ENCODE assay signal across 10 mouse cellular contexts in the genomic region with DNA sequence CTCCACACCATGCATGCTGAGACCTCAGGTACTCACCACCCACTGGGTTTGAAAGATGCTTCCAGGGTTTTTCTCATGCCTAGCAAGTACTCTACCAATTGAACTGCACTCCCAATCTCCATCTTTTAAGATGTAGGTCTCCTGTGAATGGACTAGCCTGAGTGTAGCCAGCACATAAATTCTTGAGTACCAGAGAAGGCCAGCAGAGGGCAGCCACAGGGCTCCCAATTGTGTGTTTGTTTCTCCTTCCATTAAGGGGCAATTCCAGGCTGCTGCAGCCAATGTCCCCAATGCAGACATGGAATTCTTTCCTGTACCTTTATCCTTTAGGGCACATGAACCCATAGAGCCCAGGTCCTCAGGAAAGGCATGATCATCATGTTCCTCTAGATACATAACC. TPM values are rescaled to one million over a fixed set of nuclear protein-coding genes. Genes with fewer than 3 reads are reported as not detected.
DNase-seq lines count a peak whose midpoint lies in the region; ATAC-seq and TF ChIP-seq lines count a peak whose summit lies in the region.
"Had no signal": no experiment of that assay in that cellular context is flagged by ENCODE, and none has a peak within 500 bp of the region (broad histone marks: within the 10 kb centered on the region; RNA-seq: fewer than 3 reads in every experiment).

No protein-coding gene starts in this region.

- POLR2A ChIA-PET in Patski (lab: Charles Lee) = no interaction called here

- no peaks in the 10 kb centered on the region for H3K36me3 ChIP-seq in forebrain, postnatal 0 days (ENCODE audit: insufficient read depth)
- H3K36me3 ChIP-seq in limb, embryonic 10.5 days = no peaks in the 10 kb centered on the region
- H3K36me3 ChIP-seq: heart, embryonic 13.5 days had no signal

- H3K9me3 ChIP-seq in forebrain, postnatal 0 days (ENCODE audit: low read length) = no peaks in the 10 kb centered on the region
- no peaks in the 10 kb centered on the region for H3K9me3 ChIP-seq in limb, embryonic 10.5 days (replicated peaks)
- H3K9me3 ChIP-seq: heart, embryonic 13.5 days had no signal

- peak; percentile 25 to 77 for DNase-seq in adrenal gland, adult (ENCODE audit: inconsistent age in 2 of 2, low spot score in 1 of 2)
- DNase-seq in adrenal gland, adult 8-10 months = no peak
- DNase-seq in layer of hippocampus, postnatal 14 days (ENCODE audit: low spot score in 2 of 2) = peak; percentile 49 to 57
- DNase-seq in layer of hippocampus, adult 9-10 months (ENCODE audit: low spot score) = no peak
- DNase-seq in Patski (ENCODE audit: low read depth, low spot score) = no peak
- peak; percentile 62 for DNase-seq in forebrain, postnatal 0 days
- peak; percentile 69 for DNase-seq in limb, embryonic 10.5 days (ENCODE audit: low spot score)
- peak; percentile 34 for DNase-seq in retina, postnatal 7 days (ENCODE audit: low read depth, low spot score)

- in situ Hi-C loops in Patski (cut with MboI; ENCODE audit: low pct_unique_long_range_greater_than_20kb) = no loop called here

- H3K27ac ChIP-seq in forebrain, postnatal 0 days (ENCODE audit: low read depth, low read length) = no peak overlapping the region
- no peak overlapping the region for H3K27ac ChIP-seq in limb, embryonic 10.5 days
- H3K27ac ChIP-seq: heart, embryonic 13.5 days had no signal

- CTCF ChIA-PET in Patski (lab: Charles Lee) = interaction anchor here (0.7 to 1.2 kb wide), 3 partner anchors 9 to 111 kb away, joined by 3 read pairs; no protein-coding TSS in a partner anchor

- H3K27me3 ChIP-seq in Patski = peaks cover 13% of the 10 kb centered on the region
- no peaks in the 10 kb centered on the region for H3K27me3 ChIP-seq in forebrain, postnatal 0 days (ENCODE audit: insufficient read depth, low read length)
- H3K27me3 ChIP-seq in limb, embryonic 10.5 days (ENCODE audit: low read depth, poor library complexity, severe bottlenecking) = no peaks in the 10 kb centered on the region
- H3K27me3 ChIP-seq: heart, embryonic 13.5 days had no signal

- ATAC-seq in Patski = peak; percentile 40
- ATAC-seq in forebrain, postnatal 0 days = peak; percentile 50; the same call in 1 of the 2 replicates

- peak; percentile 74 for TF ChIP-seq CTCF in Patski (IDR thresholded peaks at IDR 0.05)
- TF ChIP-seq CTCF in forebrain, postnatal 0 days (IDR thresholded peaks at IDR 0.05; ENCODE audit: low read depth) = peak; percentile 72

- H3K9ac ChIP-seq in forebrain, postnatal 0 days = no peak overlapping the region
- H3K9ac ChIP-seq: heart, embryonic 13.5 days had no signal

- no peak overlapping the region for H3K4me2 ChIP-seq in forebrain, postnatal 0 days (ENCODE audit: low read depth)
- H3K4me2 ChIP-seq: heart, embryonic 13.5 days had no signal

- no peak overlapping the region for H3K4me3 ChIP-seq in forebrain, postnatal 0 days (ENCODE audit: low read depth, low read length)
- no peak overlapping the region for H3K4me3 ChIP-seq in limb, embryonic 10.5 days
- H3K4me3 ChIP-seq: heart, embryonic 13.5 days had no signal

- H3K4me1 ChIP-seq in forebrain, postnatal 0 days (ENCODE audit: insufficient read depth) = no peaks in the 10 kb centered on the region
- H3K4me1 ChIP-seq in limb, embryonic 10.5 days = 0 out of 2 replicates have a peak, but pooled peaks cover 5% of the 10 kb centered on the region
- H3K4me1 ChIP-seq: heart, embryonic 13.5 days had no signal

RNA-seq across cellular contexts. Expression of a gene that starts 4.1 kb away (rescaled TPM):
- 1 to 10 TPM in 1 of 4 experiments, under 1 TPM in 3; 0.17 to 1.1 (median 0.89) TPM for total RNA-seq in adrenal gland, adult 8-10 months (2022)
- not detected for total RNA-seq in layer of hippocampus, postnatal 14 days (2021)
- polyA plus RNA-seq in Patski (2021) = not detected
- not detected in 2 replicates for total RNA-seq in forebrain, postnatal 0 days (2014; rRNA removed)
- 0.08 TPM in 1 of 2 replicates, not detected in the other for polyA plus RNA-seq in forebrain, postnatal 0 days (2015; fragmentation: Nextera tagmentation; extraction: Ambion mirVana)
- polyA plus RNA-seq in limb, embryonic 10.5 days (2016; fragmentation: Nextera tagmentation; extraction: Ambion mirVana) = 0.11 TPM in 1 of 2 replicates, not detected in the other
- polyA plus RNA-seq: C2C12; heart, embryonic 13.5 days had no signal

RNA-seq across cellular contexts. Expression of a gene that starts 7.9 kb away (rescaled TPM):
- not detected for total RNA-seq in adrenal gland, adult 8-10 months (2022)
- not detected for total RNA-seq in layer of hippocampus, postnatal 14 days (2021)
- not detected for polyA plus RNA-seq in Patski (2021)
- total RNA-seq in forebrain, postnatal 0 days (2014; rRNA removed) = not detected in 2 replicates
- polyA plus RNA-seq in forebrain, postnatal 0 days (2015; fragmentation: Nextera tagmentation; extraction: Ambion mirVana) = 0.18 TPM in 1 of 2 replicates, not detected in the other
- polyA plus RNA-seq in limb, embryonic 10.5 days (2016; fragmentation: Nextera tagmentation; extraction: Ambion mirVana) = 0.21 and 0.58 TPM in 2 replicates
- polyA plus RNA-seq: C2C12; heart, embryonic 13.5 days had no signal

RNA-seq across cellular contexts. Expression of a gene that starts 38.3 kb away (rescaled TPM):
- total RNA-seq in adrenal gland, adult 8-10 months (2022) = 1 to 10 TPM; 4.4 to 9.5 (median 4.8) TPM
- total RNA-seq in layer of hippocampus, postnatal 14 days (2021) = 1 to 10 TPM; 5.2 to 7.0 TPM
- 0.78 TPM for polyA plus RNA-seq in Patski (2021)
- total RNA-seq in forebrain, postnatal 0 days (2014; rRNA removed) = 1.9 and 3.0 TPM in 2 replicates
- polyA plus RNA-seq in forebrain, postnatal 0 days (2015; fragmentation: Nextera tagmentation; extraction: Ambion mirVana) = 8.0 and 8.9 TPM in 2 replicates
- 8.6 and 12.0 TPM in 2 replicates for polyA plus RNA-seq in limb, embryonic 10.5 days (2016; fragmentation: Nextera tagmentation; extraction: Ambion mirVana)

RNA-seq across cellular contexts. Expression of a gene that starts 38.8 kb away (rescaled TPM):
- total RNA-seq in adrenal gland, adult 8-10 months (2022) = 1 to 10 TPM in 1 of 4 experiments, under 1 TPM in 2, not detected in 1; 0.38 to 1.1 (median 0.43) TPM
- under 1 TPM; 0.71 to 0.74 TPM for total RNA-seq in layer of hippocampus, postnatal 14 days (2021)
- polyA plus RNA-seq in Patski (2021) = 0.04 TPM
- total RNA-seq in forebrain, postnatal 0 days (2014; rRNA removed) = 0.71 and 1.0 TPM in 2 replicates
- 0.45 and 0.67 TPM in 2 replicates for polyA plus RNA-seq in forebrain, postnatal 0 days (2015; fragmentation: Nextera tagmentation; extraction: Ambion mirVana)
- 0.13 TPM in 1 of 2 replicates, not detected in the other for polyA plus RNA-seq in limb, embryonic 10.5 days (2016; fragmentation: Nextera tagmentation; extraction: Ambion mirVana)
- polyA plus RNA-seq: C2C12 had no signal

Comparison
In these comparisons a context has a peak if more than half of its experiments do, and no peak if none do; other contexts are left out.
1. DNase-seq: peak in adrenal gland, adult (2 of 2), layer of hippocampus, postnatal 14 days (2 of 2), forebrain, postnatal 0 days (single experiment), limb, embryonic 10.5 days (single experiment) and retina, postnatal 7 days (single experiment); none in adrenal gland, adult 8-10 months (single experiment), layer of hippocampus, adult 9-10 months (single experiment) and Patski (single experiment).